Mouse (Mus musculus): ENCODE data around the gene Tada2b. TPM values are rescaled to one million over a fixed set of nuclear protein-coding genes. Genes with fewer than 3 reads are reported as not detected.
A peak's percentile ranks its signal among the peaks of the same experiment; 100 is the strongest.

Tada2b gene
- polyA plus RNA-seq, 1 experiment from 2014 or later: 2.2 TPM

DNA sequence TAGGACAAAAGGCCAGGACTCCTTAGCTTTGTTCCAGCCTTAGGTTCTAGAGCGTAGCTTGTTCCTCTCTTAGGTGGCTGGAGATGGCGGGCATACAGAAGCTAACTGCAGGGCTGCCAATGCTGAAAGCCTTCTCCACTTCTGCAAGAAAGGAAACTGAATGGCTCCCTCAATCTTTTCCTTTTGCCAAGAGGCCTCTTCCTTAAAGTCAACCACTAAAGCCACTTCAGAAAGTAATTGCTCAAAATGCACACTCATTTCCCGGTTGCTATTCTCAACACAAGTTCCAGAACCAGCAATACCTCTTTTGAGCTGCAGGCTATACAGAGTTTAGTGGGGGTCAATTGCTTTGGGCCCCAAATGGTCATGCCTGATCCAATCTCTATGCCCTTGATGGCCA, 6.6 kb downstream of the Tada2b start:
- no peaks in the 10 kb centered on the region for H3K9me3 ChIP-seq
- no peaks in the 10 kb centered on the region for H3K27me3 ChIP-seq (ENCODE audit: poor library complexity, severe bottlenecking)
- WGBS: 89% methylated on average over 3 of the region's 3 CpGs
- H3K36me3 ChIP-seq (replicated peaks): peaks cover 58% of the 10 kb centered on the region
- DNase-seq (ENCODE audit: extremely low spot score, low spot score): no peak
- H3K4me1 ChIP-seq: peaks cover 22% of the 10 kb centered on the region
- no peak overlapping the region for H3K4me3 ChIP-seq
- H3K27ac ChIP-seq: no peak overlapping the region

GRCm38 (mm10) chr5:36474283-36474682, 9.8 kb downstream of the Tada2b start:
- no peaks in the 10 kb centered on the region for H3K27me3 ChIP-seq (ENCODE audit: poor library complexity, severe bottlenecking)
- H3K4me3 ChIP-seq: no peak overlapping the region
- peaks cover 79% of the 10 kb centered on the region for H3K36me3 ChIP-seq (replicated peaks)
- peak; percentile 57 for DNase-seq (ENCODE audit: extremely low spot score, low spot score)
- peaks cover 1% of the 10 kb centered on the region; the same call in 1 of the 2 replicates for H3K4me1 ChIP-seq
- no peak overlapping the region for H3K27ac ChIP-seq
- WGBS: 86% methylated on average over 5 of the region's 5 CpGs
- H3K9me3 ChIP-seq: no peaks in the 10 kb centered on the region

- no peaks in the 10 kb centered on the region for H3K27me3 ChIP-seq (ENCODE audit: poor library complexity, severe bottlenecking)
- WGBS: 90% methylated on average over 4 of the region's 4 CpGs
- no peak for DNase-seq (ENCODE audit: extremely low spot score, low spot score)
- H3K27ac ChIP-seq: no peak overlapping the region
- H3K36me3 ChIP-seq (replicated peaks): peaks cover 87% of the 10 kb centered on the region
- no peak overlapping the region for H3K4me3 ChIP-seq
- no peaks in the 10 kb centered on the region for H3K4me1 ChIP-seq
- H3K9me3 ChIP-seq: no peaks in the 10 kb centered on the region
These were observed 11.0 kb downstream of the Tada2b start for GRCm38 (mm10) chr5:36472876-36473655.

- no peak overlapping the region for H3K4me3 ChIP-seq
- DNase-seq (ENCODE audit: extremely low spot score, low spot score): no peak
- no peak overlapping the region for H3K27ac ChIP-seq
- H3K9me3 ChIP-seq: no peaks in the 10 kb centered on the region
- H3K27me3 ChIP-seq (ENCODE audit: poor library complexity, severe bottlenecking): no peaks in the 10 kb centered on the region
- WGBS: 97% methylated on average over 8 of the region's 8 CpGs
- peaks cover 7% of the 10 kb centered on the region for H3K4me1 ChIP-seq
- peaks cover 80% of the 10 kb centered on the region for H3K36me3 ChIP-seq (replicated peaks)
These were observed 12.9 kb downstream of the Tada2b start for GRCm38 (mm10) chr5:36471206-36471605.

GRCm38 (mm10) chr5:36465889-36466288, 18.2 kb downstream of the Tada2b start:
- Histone ChIP-seq H3K4me1 (peaks cover 40% of the 10 kb centered on the region), H3K4me3 (peak overlapping the region; percentile 95), H3K27ac (peak overlapping the region; percentile 89; the same call in 1 of the 2 replicates)

GRCm38 (mm10) chr5:36464709-36465661, 19.1 kb downstream of the Tada2b start, which contains the start of gene Grpel1:
Gene Grpel1, plus strand, starts transcription at chr5:36464998.
- peak within 1 kb of the TSS; percentile 95 for H3K4me3 ChIP-seq
- WGBS: under 1% methylated on average over 68 of the region's 68 CpGs
- peaks cover 40% of the 10 kb centered on the region for H3K4me1 ChIP-seq
- H3K36me3 ChIP-seq (replicated peaks): peaks cover 23% of the 10 kb centered on the region
- H3K27ac ChIP-seq: peak within 1 kb of the TSS; percentile 89
- peaks cover 26% of the 10 kb centered on the region for H3K27me3 ChIP-seq (ENCODE audit: poor library complexity, severe bottlenecking)
- DNase-seq (ENCODE audit: extremely low spot score, low spot score): peak; percentile 97
- H3K9me3 ChIP-seq: no peaks in the 10 kb centered on the region

More at GRCm38 (mm10) chr5:36465889-36466288, 18.2 kb downstream of the Tada2b start:
- H3K36me3 ChIP-seq (replicated peaks): peaks cover 32% of the 10 kb centered on the region
- 35% methylated on average over 8 of the region's 8 CpGs for WGBS
- H3K9me3 ChIP-seq: no peaks in the 10 kb centered on the region
- DNase-seq (ENCODE audit: extremely low spot score, low spot score): no peak
- peaks cover 18% of the 10 kb centered on the region for H3K27me3 ChIP-seq (ENCODE audit: poor library complexity, severe bottlenecking)

DNA sequence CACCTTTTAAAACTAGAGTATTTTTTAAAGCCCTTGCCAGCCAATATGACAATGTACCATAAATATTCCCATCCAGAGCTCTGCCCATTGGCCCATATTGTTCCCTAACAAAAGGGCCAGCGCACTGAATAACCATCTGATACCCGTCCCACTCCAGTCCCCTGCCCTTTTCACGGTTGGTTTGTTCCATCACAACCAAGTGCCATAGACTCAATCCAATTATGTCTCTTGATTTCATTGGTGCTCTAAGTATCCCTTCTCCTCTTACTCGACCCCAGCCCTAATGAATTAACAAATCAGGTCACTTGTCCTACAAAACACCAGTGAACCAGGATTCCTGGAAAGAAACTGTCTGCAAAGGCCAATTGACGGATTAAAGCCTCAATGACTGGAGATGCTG, 20.7 kb downstream of the Tada2b start:
- Histone ChIP-seq H3K27me3 (ENCODE audit: poor library complexity, severe bottlenecking) (peaks cover 34% of the 10 kb centered on the region), H3K27ac (no peak overlapping the region), H3K4me1 (peaks cover 45% of the 10 kb centered on the region), H3K36me3 (replicated peaks) (peaks cover 7% of the 10 kb centered on the region), H3K4me3 (peak overlapping the region; percentile 95), H3K9me3 (no peaks in the 10 kb centered on the region)
- peak; percentile 51 for DNase-seq (ENCODE audit: extremely low spot score, low spot score)
- 8% methylated on average over 5 of the region's 5 CpGs for WGBS

GRCm38 (mm10) chr5:36462810-36463209, 21.3 kb downstream of the Tada2b start:
- peak overlapping the region; percentile 19 for H3K4me3 ChIP-seq
- peaks cover 38% of the 10 kb centered on the region for H3K27me3 ChIP-seq (ENCODE audit: poor library complexity, severe bottlenecking)
- peak; percentile 74 for DNase-seq (ENCODE audit: extremely low spot score, low spot score)
- peaks cover 2% of the 10 kb centered on the region for H3K36me3 ChIP-seq (replicated peaks)
- 0 out of 2 replicates have a peak overlapping the region, but pooled peaks have one; percentile 4 for H3K27ac ChIP-seq
- peaks cover 45% of the 10 kb centered on the region for H3K4me1 ChIP-seq
- no peaks in the 10 kb centered on the region for H3K9me3 ChIP-seq
- 22% methylated on average over 7 of the region's 7 CpGs for WGBS

- no peak for DNase-seq (ENCODE audit: extremely low spot score, low spot score)
- peaks cover 39% of the 10 kb centered on the region for H3K4me1 ChIP-seq
- H3K4me3 ChIP-seq: no peak overlapping the region
- H3K36me3 ChIP-seq (replicated peaks): no peaks in the 10 kb centered on the region
- peaks cover 48% of the 10 kb centered on the region for H3K27me3 ChIP-seq (ENCODE audit: poor library complexity, severe bottlenecking)
- no peak overlapping the region for H3K27ac ChIP-seq
- no peaks in the 10 kb centered on the region for H3K9me3 ChIP-seq
- 76% methylated on average over 2 of the region's 2 CpGs for WGBS
These were observed 22.9 kb downstream of the Tada2b start for GRCm38 (mm10) chr5:36461231-36461630.

- Histone ChIP-seq H3K9me3 (no peaks in the 10 kb centered on the region), H3K27me3 (ENCODE audit: poor library complexity, severe bottlenecking) (peaks cover 52% of the 10 kb centered on the region), H3K36me3 (replicated peaks) (no peaks in the 10 kb centered on the region), H3K4me1 (peaks cover 34% of the 10 kb centered on the region), H3K27ac (no peak overlapping the region), H3K4me3 (no peak overlapping the region)
- DNase-seq (ENCODE audit: extremely low spot score, low spot score): no peak
- 88% methylated on average over 2 of the region's 2 CpGs for WGBS
These were observed 23.4 kb downstream of the Tada2b start for GRCm38 (mm10) chr5:36460712-36461111.

DNA sequence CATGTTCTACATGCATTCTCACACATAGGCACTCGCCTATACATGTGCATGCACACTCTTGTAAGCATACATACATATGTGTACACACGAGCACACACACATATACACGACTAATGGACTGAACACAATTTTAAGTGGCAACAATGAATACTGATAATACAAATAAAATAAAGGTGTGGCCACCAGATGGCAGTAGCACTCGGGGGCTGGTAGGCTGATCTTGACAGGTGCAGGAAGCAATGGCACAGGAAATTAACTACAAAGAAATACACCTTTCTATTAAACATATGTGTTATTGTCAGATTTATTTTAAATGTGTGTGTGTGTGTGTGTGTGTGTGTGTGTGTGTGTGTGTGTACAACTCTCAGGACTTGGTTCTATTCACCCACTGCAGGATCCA, 25.2 kb downstream of the Tada2b start:
- Histone ChIP-seq H3K4me3 (no peak overlapping the region), H3K27me3 (ENCODE audit: poor library complexity, severe bottlenecking) (peaks cover 62% of the 10 kb centered on the region)
- 18% methylated on average over 4 of the region's 4 CpGs for WGBS

DNA sequence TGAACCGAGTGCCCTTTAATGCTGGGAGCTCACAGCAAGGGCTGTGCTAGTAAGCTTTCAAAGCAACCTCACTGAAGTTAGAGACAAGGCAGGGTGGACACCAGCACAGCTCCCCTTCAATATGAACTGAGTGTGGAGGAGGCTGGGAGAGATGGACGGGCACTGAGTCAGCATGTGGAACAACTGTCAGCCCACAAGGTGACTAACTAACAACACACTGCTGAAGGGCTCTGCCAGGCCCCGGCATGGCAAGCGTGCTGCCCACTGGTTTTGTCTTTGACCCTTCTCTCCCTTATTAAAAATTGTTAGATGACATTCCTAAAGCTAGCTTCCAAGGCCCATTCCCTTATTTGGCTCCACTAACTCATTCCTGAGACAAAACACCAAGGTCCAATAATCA, 26.4 kb downstream of the Tada2b start:
- Histone ChIP-seq H3K27ac (no peak overlapping the region), H3K4me1 (peaks cover 9% of the 10 kb centered on the region), H3K9me3 (no peaks in the 10 kb centered on the region), H3K27me3 (ENCODE audit: poor library complexity, severe bottlenecking) (peaks cover 62% of the 10 kb centered on the region), H3K36me3 (replicated peaks) (no peaks in the 10 kb centered on the region), H3K4me3 (no peak overlapping the region)
- WGBS: 84% methylated on average over 4 of the region's 4 CpGs
- DNase-seq (ENCODE audit: extremely low spot score, low spot score): no peak

More for the DNA sequence above, 25.2 kb downstream of the Tada2b start:
- H3K36me3 ChIP-seq (replicated peaks): no peaks in the 10 kb centered on the region
- H3K27ac ChIP-seq: no peak overlapping the region
- peaks cover 22% of the 10 kb centered on the region for H3K4me1 ChIP-seq
- H3K9me3 ChIP-seq: no peaks in the 10 kb centered on the region
- no peak for DNase-seq (ENCODE audit: extremely low spot score, low spot score)
